Mouse (Mus musculus) heart, postnatal 0 days (tissue): ENCODE data around the gene Mien1. TPM values are rescaled to one million over a fixed set of nuclear protein-coding genes. Genes with fewer than 3 reads are reported as not detected.

Source experiments
- ATAC-seq: fragments of 200-750 bp; cut with Nextera tagmentation; 2 replicates; pipeline ENCODE4 v1.8.0; 2017; ENCODE audit warnings: low read depth, moderate number of reproducible peaks, moderate library complexity; ENCODE audit not compliant: insufficient read depth
- DNase-seq: peaks from one replicate; pipeline ENCODE4 v3.0.0-alpha.2; 2016; ENCODE audit warnings: low spot score
- H3K27ac ChIP-seq: fragments of 300-500 bp; sonication (generic); 2 replicates; pipeline ENCODE4 v1.5.1; 2014; ENCODE audit warnings: low read depth, mild to moderate bottlenecking
- H3K27me3 ChIP-seq: fragments of 300-500 bp; sonication (generic); 2 replicates; pipeline ENCODE4 v1.6.1; 2014; ENCODE audit warnings: low read length, mixed read lengths; ENCODE audit not compliant: control insufficient read depth, insufficient read depth
- H3K36me3 ChIP-seq: fragments of 300-500 bp; sonication (generic); replicated peaks from 2 replicates; pipeline ENCODE4 v1.6.1; 2014; ENCODE audit warnings: low read length, mixed read lengths; ENCODE audit not compliant: control insufficient read depth, insufficient read depth
- H3K4me1 ChIP-seq: fragments of 300-500 bp; sonication (generic); 2 replicates; pipeline ENCODE4 v1.6.1; 2014; ENCODE audit warnings: antibody characterized with exemption; ENCODE audit not compliant: control insufficient read depth, insufficient read depth
- H3K4me2 ChIP-seq: fragments of 300-500 bp; sonication (generic); 2 replicates; pipeline ENCODE4 v1.6.1; 2014; ENCODE audit warnings: low read depth, mild to moderate bottlenecking, low read length, moderate library complexity
- H3K4me3 ChIP-seq: fragments of 300-500 bp; sonication (generic); 2 replicates; pipeline ENCODE4 v1.5.1; 2014; ENCODE audit warnings: low read depth, low read length
- H3K9ac ChIP-seq: fragments of 300-500 bp; sonication (generic); replicated peaks from 2 replicates; pipeline ENCODE4 v1.6.1; 2014; ENCODE audit warnings: low read depth, low read length, mixed read lengths
- H3K9me3 ChIP-seq: fragments of 300-500 bp; sonication (generic); replicated peaks from 2 replicates; pipeline ENCODE4 v1.6.1; 2016; ENCODE audit warnings: low read length; ENCODE audit not compliant: control insufficient read depth
- CTCF ChIP-seq: IDR thresholded peaks from 2 replicates; pipeline ENCODE4 v1.5.1; 2016; ENCODE audit warnings: antibody characterized with exemption, control low read depth, low read depth
- EP300 ChIP-seq: IDR thresholded peaks from 2 replicates; pipeline ENCODE4 v1.6.1; 2016; ENCODE audit warnings: antibody characterized with exemption, low read depth
- WGBS: fragments of 180-500 bp; shearing (Covaris S2); extraction: QIAGEN DNeasy Blood & Tissue Kit; methylation state at CpG from one replicate; pipeline ENCODE4 v1.1.7; 2014; 5-methylcytosine and 5-hydroxymethylcytosine counted together
- polyA plus RNA-seq: library from polyadenylated mRNA; unstranded; fragments of >200 nt; fragmentation: Nextera tagmentation; extraction: Ambion mirVana; gene quantifications from 2 replicates; pipeline ENCODE4 v1.2.1, GENCODE M21; 2015
- total RNA-seq: library from RNA; depleted of rRNA; stranded (reverse); fragments of >200 nt; gene quantifications from 2 replicates; pipeline ENCODE4 v1.2.3, GENCODE M21; 2014; ENCODE audit warnings: low replicate concordance

Gene Mien1
- total and polyA plus RNA-seq, 2 experiments from 2014 or later: 20.6 to 104 TPM

DNA sequence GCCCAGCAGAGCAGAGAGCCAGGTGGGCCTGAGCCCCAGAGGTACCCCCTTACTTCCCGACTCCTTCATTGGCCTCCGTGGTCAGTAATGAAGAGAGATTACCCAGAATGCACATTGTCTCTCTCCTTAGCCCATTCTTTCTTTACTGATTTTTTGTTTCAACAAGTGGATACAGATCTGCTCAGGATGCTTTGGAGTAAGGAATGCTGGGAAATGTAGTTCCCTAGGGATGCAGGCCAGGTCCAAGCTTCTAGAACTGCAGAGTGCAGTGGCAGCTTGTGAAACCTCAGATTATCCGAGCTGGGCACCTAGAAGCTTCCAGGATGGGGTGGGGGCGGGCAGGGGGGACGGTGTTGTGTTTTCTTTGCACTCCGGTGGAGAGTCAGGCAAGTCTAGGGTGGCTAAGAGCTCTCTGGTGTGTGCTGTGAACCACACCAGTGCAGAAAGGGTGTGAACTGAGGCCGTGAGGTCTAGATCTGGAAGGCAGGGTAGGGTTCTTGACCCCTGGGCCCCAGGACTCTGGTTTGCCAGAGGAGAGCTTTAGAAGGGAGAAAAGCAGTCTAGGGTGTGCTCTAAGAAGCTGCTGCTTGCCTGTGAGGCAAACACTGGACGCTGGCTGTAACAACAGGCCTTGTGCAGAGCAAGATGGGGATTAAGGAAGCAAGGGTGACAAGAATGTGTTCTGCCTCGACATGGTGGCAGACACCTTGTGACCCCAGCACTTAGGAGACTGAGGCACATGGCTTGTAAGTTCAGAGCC lies 6.9 kb downstream of the Mien1 start:
- H3K36me3 ChIP-seq: peaks cover 93% of the 10 kb centered on the region
- DNase-seq (no peak), ATAC-seq (no peak)
- no peaks in the 10 kb centered on the region for H3K4me1 ChIP-seq
- H3K9ac ChIP-seq: no peak overlapping the region
- H3K4me2 ChIP-seq: no peak overlapping the region
- no peak overlapping the region for H3K4me3 ChIP-seq
- 75% methylated on average over 9 of the region's 9 CpGs for WGBS
- no peak for TF ChIP-seq EP300
- no peak for TF ChIP-seq CTCF
- H3K27me3 ChIP-seq: no peaks in the 10 kb centered on the region
- H3K9me3 ChIP-seq: no peaks in the 10 kb centered on the region
- no peak overlapping the region for H3K27ac ChIP-seq

DNA sequence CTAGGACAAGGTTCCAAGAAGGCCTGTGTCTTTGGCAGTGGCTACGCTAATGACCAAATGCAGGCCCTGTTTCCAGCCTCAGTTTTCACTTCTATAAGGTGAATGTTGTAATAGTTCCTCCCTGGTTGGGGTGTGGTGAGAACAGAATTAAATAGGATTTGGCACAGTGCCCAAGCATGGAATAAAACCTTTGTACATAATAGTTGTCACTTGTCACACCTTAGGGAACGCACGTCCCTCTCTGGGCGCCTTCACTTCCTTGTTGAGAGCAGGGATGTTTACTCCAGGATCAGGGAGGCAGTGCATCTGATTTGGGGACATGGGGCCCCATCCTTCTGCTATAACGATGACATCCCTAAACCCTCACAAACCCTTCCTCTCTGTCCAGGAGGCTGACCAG lies 10.4 kb downstream of the Mien1 start:
- DNase-seq (no peak), ATAC-seq (no peak)
- no peaks in the 10 kb centered on the region for H3K27me3 ChIP-seq
- no peaks in the 10 kb centered on the region for H3K4me1 ChIP-seq
- 78% methylated on average over 5 of the region's 5 CpGs for WGBS
- H3K9ac ChIP-seq: no peak overlapping the region
- H3K4me2 ChIP-seq: no peak overlapping the region
- H3K4me3 ChIP-seq: no peak overlapping the region
- H3K36me3 ChIP-seq: peaks cover 95% of the 10 kb centered on the region
- TF ChIP-seq CTCF: no peak
- no peak for TF ChIP-seq EP300
- H3K27ac ChIP-seq: no peak overlapping the region
- H3K9me3 ChIP-seq: no peaks in the 10 kb centered on the region

DNA sequence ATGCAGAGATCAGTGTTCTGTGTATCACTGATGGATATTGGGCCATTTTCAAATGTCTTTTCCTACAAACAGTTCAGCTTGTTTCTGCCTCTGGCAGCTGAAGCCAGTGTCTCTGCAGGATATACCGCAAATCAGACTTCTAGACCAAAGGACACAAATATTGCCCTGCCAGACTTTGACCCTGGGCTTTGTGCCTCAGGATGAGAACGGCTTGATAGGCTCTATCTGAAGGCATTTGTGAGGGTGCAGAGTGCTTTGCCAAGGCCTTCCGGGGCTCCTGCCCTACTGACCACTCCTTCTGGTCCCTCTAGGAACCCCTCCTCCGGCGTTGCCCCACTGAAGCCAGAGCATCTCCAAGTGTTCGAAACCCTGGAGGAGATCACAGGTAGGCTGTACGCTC lies 12.2 kb downstream of the Mien1 start:
- H3K4me3 ChIP-seq: no peak overlapping the region
- H3K4me1 ChIP-seq: no peaks in the 10 kb centered on the region
- no peak for DNase-seq
- no peak for ATAC-seq
- no peak overlapping the region for H3K27ac ChIP-seq
- H3K9me3 ChIP-seq: no peaks in the 10 kb centered on the region
- H3K9ac ChIP-seq: no peak overlapping the region
- H3K36me3 ChIP-seq: peaks cover 97% of the 10 kb centered on the region
- TF ChIP-seq EP300 (no peak), CTCF (no peak)
- 93% methylated on average over 7 of the region's 7 CpGs for WGBS
- H3K4me2 ChIP-seq: no peak overlapping the region
- no peaks in the 10 kb centered on the region for H3K27me3 ChIP-seq

DNA sequence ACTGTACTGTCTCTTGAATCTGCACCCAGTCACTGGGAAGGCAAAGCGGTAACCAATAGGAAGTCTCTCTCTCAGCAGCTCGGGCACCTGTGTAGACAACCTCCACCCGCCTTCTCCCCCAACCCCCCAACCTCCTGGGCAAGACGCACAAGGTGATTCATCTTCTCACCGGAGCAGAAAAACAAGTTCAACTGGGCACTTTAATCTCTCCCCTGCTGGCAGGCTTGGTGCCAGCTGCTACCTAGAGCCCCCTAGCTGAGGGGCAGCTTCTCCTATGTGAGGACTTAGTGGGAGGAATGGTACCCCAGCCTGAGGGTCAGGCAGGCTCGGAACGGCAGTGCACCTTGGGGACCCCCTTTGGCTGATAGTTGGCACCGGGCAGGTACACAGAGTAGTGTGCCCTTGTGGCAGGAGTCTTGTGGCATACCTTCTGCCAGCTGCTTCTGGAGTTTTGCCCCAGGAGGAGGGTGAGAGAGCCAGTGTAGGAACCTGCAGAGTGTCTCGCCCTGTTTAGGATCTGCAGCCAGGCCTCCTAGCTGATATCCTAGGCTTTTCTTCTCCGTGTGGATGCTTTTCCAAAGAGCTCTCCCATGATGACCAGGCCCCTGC lies 19.7 kb downstream of the Mien1 start:
- no peak for TF ChIP-seq CTCF
- no peak for TF ChIP-seq EP300
- Histone ChIP-seq H3K36me3 (peaks cover 49% of the 10 kb centered on the region), H3K9me3 (no peaks in the 10 kb centered on the region), H3K4me1 (peaks cover 12% of the 10 kb centered on the region), H3K27me3 (no peaks in the 10 kb centered on the region), H3K9ac (no peak overlapping the region), H3K4me3 (no peak overlapping the region), H3K27ac (no peak overlapping the region), H3K4me2 (no peak overlapping the region)
- no peak for DNase-seq
- no peak for ATAC-seq
- 65% methylated on average over 10 of the region's 10 CpGs for WGBS

DNA sequence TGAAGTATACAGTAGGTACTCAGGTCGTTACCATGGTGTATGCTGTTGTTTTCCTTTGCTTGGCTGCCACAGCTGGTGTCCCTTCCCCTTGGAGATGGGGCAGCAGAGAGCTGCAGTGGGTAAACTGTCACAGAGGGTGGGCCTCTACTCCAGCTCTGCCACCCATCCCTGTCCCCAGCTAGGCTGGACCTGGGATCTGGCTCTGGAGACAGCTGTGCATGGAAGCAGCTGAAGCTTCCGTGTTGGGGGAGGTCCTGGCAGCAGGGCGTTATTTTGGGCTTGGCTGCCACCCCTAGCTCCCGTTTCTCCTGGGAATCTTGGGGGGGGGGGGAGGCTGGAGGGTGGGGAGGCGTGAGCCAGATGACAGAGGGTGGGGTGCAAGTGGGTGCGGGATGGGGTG lies 20.5 kb downstream of the Mien1 start:
- ATAC-seq (no peak), DNase-seq (no peak)
- 30% methylated on average over 4 of the region's 6 CpGs for WGBS
- no peak for TF ChIP-seq EP300
- Histone ChIP-seq H3K9me3 (no peaks in the 10 kb centered on the region), H3K4me2 (no peak overlapping the region), H3K9ac (no peak overlapping the region), H3K4me1 (peaks cover 19% of the 10 kb centered on the region), H3K4me3 (no peak overlapping the region), H3K27me3 (no peaks in the 10 kb centered on the region), H3K36me3 (peaks cover 41% of the 10 kb centered on the region), H3K27ac (no peak overlapping the region)
